Mouse (Mus musculus) MEL (cell line): ENCODE measurements around the gene Gmds.

ENCODE experiments used
- CTCF ChIP-seq, 3 experiments: IDR thresholded peaks in 2 of 3; conservative IDR thresholded peaks in 1 of 3; 2 replicates each; pipeline ENCODE4 v1.5.1; 2011 to 2012; ENCODE audit warnings: low read length in 3 of 3, low read depth in 2 of 3, mild to moderate bottlenecking in 2 of 3, improper control_type of control experiment in 1 of 3, inconsistent platforms in 1 of 3, mixed read lengths in 1 of 3, moderate library complexity in 1 of 3; ENCODE audit not compliant: control insufficient read depth in 1 of 3, insufficient read depth in 1 of 3, poor library complexity in 1 of 3, severe bottlenecking in 1 of 3
- E2F4 ChIP-seq: IDR thresholded peaks from 2 replicates; pipeline ENCODE4 v1.6.1; 2011; ENCODE audit warnings: low read depth, low read length, improper control_type of control experiment, borderline replicate concordance
- EP300 ChIP-seq, 2 experiments: IDR thresholded peaks; 2 replicates each; pipeline ENCODE4 v1.6.1; 2011; ENCODE audit warnings: improper control_type of control experiment in 2 of 2, low read length in 2 of 2, low read depth in 1 of 2, mild to moderate bottlenecking in 1 of 2
- KAT2A ChIP-seq: conservative IDR thresholded peaks from 2 replicates; pipeline ENCODE4 v1.6.1; 2012; ENCODE audit warnings: low read depth, low read length, improper control_type of control experiment, inconsistent platforms
- MAFK ChIP-seq: IDR thresholded peaks from 2 replicates; pipeline ENCODE4 v1.6.1; 2011; ENCODE audit warnings: low read depth, mild to moderate bottlenecking, low read length, improper control_type of control experiment, borderline replicate concordance
- MAX ChIP-seq: IDR thresholded peaks from 2 replicates; pipeline ENCODE4 v1.6.1; 2011; ENCODE audit warnings: low read length, improper control_type of control experiment
- NELFE ChIP-seq: IDR thresholded peaks from 2 replicates; pipeline ENCODE4 v1.6.1; 2011; ENCODE audit warnings: low read depth, low read length, improper control_type of control experiment
- POLR2A ChIP-seq, 2 experiments: IDR thresholded peaks; 2 replicates each; pipeline ENCODE4 v1.6.1; 2011 to 2012; ENCODE audit warnings: low read length in 2 of 2, mild to moderate bottlenecking in 2 of 2, control low read depth in 1 of 2, improper control_type of control experiment in 1 of 2, low read depth in 1 of 2, moderate library complexity in 1 of 2; ENCODE audit not compliant: control insufficient read depth in 1 of 2, insufficient read depth in 1 of 2, poor library complexity in 1 of 2
- POLR2AphosphoS2 ChIP-seq: IDR thresholded peaks from 2 replicates; pipeline ENCODE4 v1.6.1; 2011; ENCODE audit warnings: low read length, improper control_type of control experiment
- POLR2AphosphoS5 ChIP-seq: IDR thresholded peaks from 2 replicates; pipeline ENCODE4 v1.6.1; 2012; ENCODE audit warnings: low read depth, borderline replicate concordance, mild to moderate bottlenecking, inconsistent platforms, low read length, moderate library complexity, mixed read lengths

DNA sequence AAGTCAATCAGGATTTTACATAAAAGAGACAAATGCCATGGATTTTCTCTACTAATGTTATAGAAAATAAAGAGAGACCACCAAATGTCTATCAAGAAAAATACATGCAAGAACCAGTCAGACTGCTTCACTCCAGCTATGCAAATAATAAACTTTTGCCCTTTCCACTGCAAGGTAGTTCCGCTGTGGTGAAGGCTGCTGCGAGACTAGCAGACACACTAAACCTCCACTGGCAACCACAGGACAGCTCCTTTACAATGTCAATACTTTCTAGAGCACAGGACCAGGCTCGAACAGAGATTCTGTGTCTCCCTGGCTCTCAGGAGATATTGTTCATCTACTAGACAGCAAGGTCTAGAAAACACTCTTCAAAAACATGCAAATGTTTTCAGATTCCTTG is 71.8 kb downstream of the Gmds start:
- TF ChIP-seq NELFE (no peak), MAX (no peak), KAT2A (no peak), EP300 (IDR thresholded peaks at IDR 0.05; ENCODE audit: low read depth in 1 of 2, low read length in 2 of 2) (no peak), CTCF (IDR thresholded peaks at IDR 0.05 in 2 of 3, conservative IDR thresholded peaks at IDR 0.05 in 1 of 3; ENCODE audit: control insufficient read depth in 1 of 3, insufficient read depth in 1 of 3, low read depth in 2 of 3, low read length in 3 of 3, poor library complexity in 1 of 3, severe bottlenecking in 1 of 3) (no peak), POLR2AphosphoS2 (no peak), POLR2A (IDR thresholded peaks at IDR 0.05; ENCODE audit: control insufficient read depth in 1 of 2, insufficient read depth in 1 of 2, low read depth in 1 of 2, low read length in 2 of 2, poor library complexity in 1 of 2) (no peak), MAFK (no peak), POLR2AphosphoS5 (no peak), E2F4 (no peak)
